Mouse (Mus musculus): ENCODE measurements at regions not wholly inside any gene's neighbourhood (a gene's known extent, or its start where the extent isn't known, plus 50 kb on each side); places are given as distances from the start of the nearest gene placed in this dataset.

- no peak overlapping the region for H3K4me3 ChIP-seq (ENCODE audit: low read depth, low read length)
- no peak for DNase-seq
- no peak for TF ChIP-seq CTCF (IDR thresholded peaks at IDR 0.05; ENCODE audit: low read depth)
- H3K4me1 ChIP-seq (ENCODE audit: insufficient read depth), result peaks cover 7% of the 10 kb centered on the region; the same call in 1 of the 2 replicates
- 39% methylated on average over 6 of the region's 6 CpGs for whole genome bisulfite sequencing
- H3K27me3 ChIP-seq (ENCODE audit: insufficient read depth, low read length), result no peaks in the 10 kb centered on the region
- H3K27ac ChIP-seq (ENCODE audit: low read depth), result no peak overlapping the region
- H3K9me3 ChIP-seq (ENCODE audit: low read depth, low read length), result no peaks in the 10 kb centered on the region
- H3K36me3 ChIP-seq (ENCODE audit: insufficient read depth), result no peaks in the 10 kb centered on the region
- no peak for ATAC-seq (ENCODE audit: insufficient read depth)
- no peak overlapping the region for H3K9ac ChIP-seq
- no peak overlapping the region for H3K4me2 ChIP-seq
Observed at GRCm38 (mm10) chr14:76797518-76797917, 239.1 kb upstream of the Ccdc122 start.

GRCm38 (mm10) chr14:76791811-76792571, 235.3 kb upstream of the Serp2 start:
- Histone ChIP-seq H3K4me2 (no peak overlapping the region), H3K9me3 (ENCODE audit: low read depth, low read length) (no peaks in the 10 kb centered on the region), H3K27ac (ENCODE audit: low read depth) (no peak overlapping the region; the same call in 1 of the 2 replicates), H3K36me3 (ENCODE audit: insufficient read depth) (no peaks in the 10 kb centered on the region), H3K9ac (no peak overlapping the region), H3K27me3 (ENCODE audit: insufficient read depth, low read length) (no peaks in the 10 kb centered on the region), H3K4me3 (ENCODE audit: low read depth, low read length) (no peak overlapping the region), H3K4me1 (ENCODE audit: insufficient read depth) (0 out of 2 replicates have a peak, but pooled peaks cover 6% of the 10 kb centered on the region)
- TF ChIP-seq CTCF (IDR thresholded peaks at IDR 0.05; ENCODE audit: low read depth), result no peak
- ATAC-seq (ENCODE audit: insufficient read depth), result no peak
- 35% methylated on average over 6 of the region's 6 CpGs for WGBS
- DNase-seq, result no peak

- ATAC-seq (ENCODE audit: insufficient read depth) (no peak), DNase-seq (no peak)
- 50% methylated on average over 7 of the region's 7 CpGs for whole genome bisulfite sequencing
- Histone ChIP-seq H3K4me2 (no peak overlapping the region), H3K36me3 (ENCODE audit: insufficient read depth) (no peaks in the 10 kb centered on the region), H3K27me3 (ENCODE audit: insufficient read depth, low read length) (no peaks in the 10 kb centered on the region), H3K4me3 (ENCODE audit: low read depth, low read length) (no peak overlapping the region), H3K4me1 (ENCODE audit: insufficient read depth) (0 out of 2 replicates have a peak, but pooled peaks cover 6% of the 10 kb centered on the region), H3K9me3 (ENCODE audit: low read depth, low read length) (no peaks in the 10 kb centered on the region), H3K9ac (no peak overlapping the region), H3K27ac (ENCODE audit: low read depth) (no peak overlapping the region)
- no peak for TF ChIP-seq CTCF (IDR thresholded peaks at IDR 0.05; ENCODE audit: low read depth)
Observed at GRCm38 (mm10) chr14:76789376-76789775, 232.7 kb upstream of the Serp2 start.

- TF ChIP-seq CTCF (IDR thresholded peaks at IDR 0.05; ENCODE audit: low read depth), result no peak
- Histone ChIP-seq H3K9me3 (ENCODE audit: low read depth, low read length) (no peaks in the 10 kb centered on the region), H3K36me3 (ENCODE audit: insufficient read depth) (no peaks in the 10 kb centered on the region), H3K4me1 (ENCODE audit: insufficient read depth) (0 out of 2 replicates have a peak, but pooled peaks cover 6% of the 10 kb centered on the region), H3K27me3 (ENCODE audit: insufficient read depth, low read length) (no peaks in the 10 kb centered on the region), H3K4me2 (no peak overlapping the region), H3K27ac (ENCODE audit: low read depth) (no peak overlapping the region), H3K9ac (no peak overlapping the region), H3K4me3 (ENCODE audit: low read depth, low read length) (no peak overlapping the region)
- 60% methylated on average over 6 of the region's 6 CpGs for WGBS
- peak; percentile 32 for DNase-seq
- no peak for ATAC-seq (ENCODE audit: insufficient read depth)
Observed at GRCm38 (mm10) chr14:76787601-76788000, 230.9 kb upstream of the Serp2 start.

- no peak for TF ChIP-seq CTCF (IDR thresholded peaks at IDR 0.05; ENCODE audit: low read depth)
- no peaks in the 10 kb centered on the region for H3K27me3 ChIP-seq (ENCODE audit: insufficient read depth, low read length)
Observed at GRCm38 (mm10) chr14:76786214-76786613, 229.5 kb upstream of the Serp2 start.

GRCm38 (mm10) chr14:76781524-76781880, 224.8 kb upstream of the Serp2 start:
- H3K9ac ChIP-seq, result no peak overlapping the region
- TF ChIP-seq CTCF (IDR thresholded peaks at IDR 0.05; ENCODE audit: low read depth), result no peak
- no peaks in the 10 kb centered on the region for H3K27me3 ChIP-seq (ENCODE audit: insufficient read depth, low read length)
- H3K4me3 ChIP-seq (ENCODE audit: low read depth, low read length), result no peak overlapping the region
- H3K27ac ChIP-seq (ENCODE audit: low read depth), result no peak overlapping the region
- 40% methylated on average over 3 of the region's 3 CpGs for WGBS
- ATAC-seq (ENCODE audit: insufficient read depth) (no peak), DNase-seq (no peak)
- H3K4me1 ChIP-seq (ENCODE audit: insufficient read depth), result peaks cover 6% of the 10 kb centered on the region; the same call in 1 of the 2 replicates
- no peaks in the 10 kb centered on the region for H3K9me3 ChIP-seq (ENCODE audit: low read depth, low read length)
- H3K36me3 ChIP-seq (ENCODE audit: insufficient read depth), result no peaks in the 10 kb centered on the region
- H3K4me2 ChIP-seq, result no peak overlapping the region

More at GRCm38 (mm10) chr14:76786214-76786613, 229.5 kb upstream of the Serp2 start:
- DNase-seq (no peak), ATAC-seq (ENCODE audit: insufficient read depth) (no peak)
- Histone ChIP-seq H3K36me3 (ENCODE audit: insufficient read depth) (no peaks in the 10 kb centered on the region), H3K27ac (ENCODE audit: low read depth) (no peak overlapping the region), H3K9ac (no peak overlapping the region), H3K4me1 (ENCODE audit: insufficient read depth) (no peaks in the 10 kb centered on the region), H3K4me3 (ENCODE audit: low read depth, low read length) (no peak overlapping the region), H3K4me2 (no peak overlapping the region), H3K9me3 (ENCODE audit: low read depth, low read length) (no peaks in the 10 kb centered on the region)
- 80% methylated on average over 4 of the region's 4 CpGs for WGBS

GRCm38 (mm10) chr14:76780572-76781523, 224.2 kb upstream of the Serp2 start:
- no peaks in the 10 kb centered on the region for H3K27me3 ChIP-seq (ENCODE audit: insufficient read depth, low read length)
- H3K4me3 ChIP-seq (ENCODE audit: low read depth, low read length), result no peak overlapping the region
- H3K27ac ChIP-seq (ENCODE audit: low read depth), result no peak overlapping the region
- no peaks in the 10 kb centered on the region for H3K9me3 ChIP-seq (ENCODE audit: low read depth, low read length)
- H3K4me2 ChIP-seq, result no peak overlapping the region
- ATAC-seq (ENCODE audit: insufficient read depth) (no peak), DNase-seq (no peak)
- H3K4me1 ChIP-seq (ENCODE audit: insufficient read depth), result peaks cover 6% of the 10 kb centered on the region; the same call in 1 of the 2 replicates
- no peak for TF ChIP-seq CTCF (IDR thresholded peaks at IDR 0.05; ENCODE audit: low read depth)
- 61% methylated on average over 14 of the region's 14 CpGs for WGBS
- no peaks in the 10 kb centered on the region for H3K36me3 ChIP-seq (ENCODE audit: insufficient read depth)
- H3K9ac ChIP-seq, result no peak overlapping the region

Measured in lung, embryonic 14.5 days (tissue).